Mouse (Mus musculus): ENCODE measurements around the gene Wwp2.

Gene Wwp2

DNA sequence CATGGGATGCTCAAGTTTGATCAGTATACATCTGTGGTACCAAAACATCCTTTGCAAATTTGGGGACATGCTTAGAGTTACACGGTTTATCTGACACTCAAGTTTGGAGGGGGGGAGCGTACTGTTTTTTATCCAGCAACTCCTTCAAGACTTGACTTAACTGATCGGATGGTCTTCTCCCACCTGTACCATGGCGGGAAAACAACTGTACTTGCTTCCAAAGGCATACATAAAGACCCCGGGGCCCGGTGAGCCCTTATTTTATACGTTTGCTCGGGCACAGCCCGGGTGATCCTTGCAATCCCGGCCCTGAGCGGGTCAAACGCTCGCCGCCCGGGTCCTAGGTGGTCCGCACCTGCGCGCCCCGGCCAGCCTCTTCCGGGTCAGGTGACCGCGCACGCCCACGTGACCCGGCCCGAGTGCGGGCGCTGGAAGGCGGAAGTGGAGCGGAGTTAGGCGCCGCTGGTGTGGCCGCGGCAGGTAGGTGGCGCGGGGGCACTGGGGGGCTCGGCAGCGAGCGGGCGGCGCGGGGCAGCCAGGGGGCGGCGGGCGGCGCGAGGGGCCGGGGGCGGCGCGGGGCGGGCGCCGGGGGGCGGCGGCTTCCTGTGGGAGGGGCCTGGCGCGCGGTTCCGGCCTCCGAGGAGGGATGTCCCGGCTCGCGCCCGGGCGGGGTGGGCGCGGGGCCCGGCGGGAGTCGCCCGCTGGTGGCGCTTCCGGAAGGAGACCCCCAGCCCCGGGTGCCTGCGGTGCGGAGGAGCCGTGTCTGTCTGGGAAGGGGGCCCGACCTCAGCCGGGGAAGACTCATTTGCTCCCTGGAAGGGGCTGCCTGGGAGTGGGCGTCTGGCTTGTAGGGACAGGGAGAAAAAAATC, at the start of gene Wwp2:
Wwp2 (plus strand) TSS at position 404 of the 870 bp plus-strand sequence.
- DNase-seq = peak; percentile 75 to 86

DNA sequence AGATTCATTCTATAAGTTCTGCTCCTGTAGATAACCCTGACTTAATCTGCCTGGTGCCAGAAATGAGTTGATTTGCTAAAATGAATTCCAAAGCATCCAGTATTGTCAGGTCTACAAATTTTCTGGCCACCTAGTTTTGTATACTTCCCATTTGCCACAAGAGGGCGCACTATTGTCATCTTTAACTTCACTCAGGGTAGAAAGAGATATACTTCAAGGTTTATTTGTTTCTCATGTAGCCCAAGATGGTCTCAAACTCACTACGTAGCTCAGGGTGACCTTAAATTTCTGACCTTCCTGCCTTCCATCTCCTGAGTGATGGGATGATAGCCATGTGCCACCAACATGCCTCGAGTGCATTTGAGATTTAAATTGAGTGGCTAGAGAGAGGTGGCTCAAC, 49.5 kb upstream of the Wwp2 start:
- DNase-seq = no peak

DNA sequence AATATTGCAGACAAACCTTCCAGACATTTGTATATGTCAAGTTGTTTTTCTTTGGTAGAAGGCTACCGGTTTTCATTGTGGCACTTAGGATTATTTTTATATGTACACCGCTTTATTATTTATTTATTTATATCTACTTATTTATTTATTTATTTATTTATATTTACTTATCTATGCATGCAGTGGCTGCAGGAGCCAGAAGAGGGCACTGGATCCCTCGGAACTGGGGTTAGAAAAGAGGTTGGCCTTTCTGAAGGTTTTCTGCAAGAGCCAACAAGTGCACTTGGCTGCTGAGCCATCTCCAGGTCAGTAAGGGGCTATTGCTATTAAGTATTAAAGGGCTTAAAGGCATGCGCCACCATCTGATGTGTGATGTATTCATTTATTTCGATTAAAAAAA, 48.3 kb upstream of the Wwp2 start:
- no peak for DNase-seq

DNA sequence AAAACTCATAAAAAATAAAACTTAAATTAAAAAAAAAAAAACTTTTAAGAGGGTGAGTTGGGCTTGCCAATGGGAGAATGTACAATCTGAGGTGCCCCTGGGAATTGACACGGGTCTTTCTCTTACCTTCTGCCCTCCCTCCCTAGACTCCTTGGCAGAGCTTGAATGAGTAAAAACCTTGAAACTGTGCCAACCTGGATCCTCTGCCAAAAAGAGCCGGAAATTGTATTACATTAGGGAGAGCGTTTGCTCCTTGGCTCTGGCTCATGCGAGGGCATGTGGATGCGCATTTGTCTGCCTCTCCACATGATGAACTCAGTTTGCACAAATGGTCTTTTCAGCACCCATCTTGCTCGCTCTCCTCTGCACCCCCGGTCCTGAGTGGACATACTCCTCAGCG, 46.6 kb upstream of the Wwp2 start:
- DNase-seq = no peak

DNA sequence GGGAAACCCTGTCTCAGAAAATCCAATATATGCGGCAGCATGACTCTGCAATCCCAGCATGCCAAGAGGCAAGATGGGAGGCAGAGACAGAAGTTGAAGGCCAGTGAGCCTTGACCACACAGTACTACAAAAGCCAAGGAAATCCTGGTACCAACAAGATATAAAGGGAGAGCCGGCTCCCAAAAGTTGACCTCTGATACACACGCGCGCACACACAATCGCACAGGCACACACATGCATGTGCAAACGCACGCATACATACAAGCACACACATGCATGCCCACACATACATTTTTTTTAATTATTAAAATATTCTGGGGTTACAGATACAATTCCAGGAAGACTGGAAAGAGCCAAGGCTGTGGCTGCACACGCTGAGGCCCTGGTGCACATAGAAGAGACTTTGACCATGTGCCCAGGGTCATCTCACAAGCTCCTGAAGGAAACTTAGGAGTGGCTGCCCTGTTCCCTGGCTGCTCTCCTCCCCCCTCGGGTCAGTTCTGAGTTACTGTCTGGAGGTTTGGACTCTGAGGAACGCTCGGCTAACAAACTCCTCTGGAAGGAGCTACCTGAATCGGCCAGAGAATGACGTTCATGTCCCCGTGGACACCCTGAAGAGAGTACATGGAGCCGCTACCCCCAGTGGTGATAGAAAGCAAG, 45.6 kb upstream of the Wwp2 start:
- no peak for DNase-seq

DNA sequence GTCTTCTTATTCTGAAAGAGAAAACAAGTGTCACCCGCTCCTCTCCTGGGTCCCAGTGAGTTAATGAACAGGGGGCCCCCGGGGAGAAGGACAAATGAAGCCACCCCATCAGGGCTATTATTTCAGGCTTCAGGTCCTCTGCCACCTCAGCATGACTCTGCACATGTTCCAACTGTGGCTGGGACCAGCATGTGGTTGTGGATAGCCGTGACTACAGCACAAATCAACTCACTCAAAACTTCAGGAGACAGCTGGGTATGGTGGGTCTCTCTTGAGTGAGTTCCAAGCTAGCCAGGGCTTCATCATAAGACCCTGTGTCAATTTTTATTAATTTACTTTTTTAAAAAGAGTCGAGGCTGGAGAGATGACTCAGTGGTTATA, 45.0 kb upstream of the Wwp2 start:
- DNase-seq = no peak

DNA sequence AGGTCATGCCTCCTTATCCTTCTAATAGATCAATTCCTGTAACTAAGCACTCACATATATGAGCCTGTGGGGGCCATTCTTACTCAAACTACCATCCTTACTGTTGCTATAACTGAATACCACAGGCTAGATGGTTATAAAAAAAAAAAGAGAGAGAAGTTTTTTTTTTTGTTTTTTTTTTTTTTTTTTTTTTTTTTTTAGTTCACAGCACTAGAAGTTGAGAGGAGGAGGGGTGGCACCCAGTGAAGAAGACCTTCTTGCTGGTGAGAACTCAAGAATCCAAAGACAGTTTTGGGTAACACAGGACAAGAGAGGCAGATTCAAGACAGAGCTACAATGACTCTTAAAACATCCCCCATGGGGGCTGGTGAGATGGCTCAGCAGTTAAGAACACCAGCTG, 40.8 kb upstream of the Wwp2 start:
- DNase-seq = no peak

DNA sequence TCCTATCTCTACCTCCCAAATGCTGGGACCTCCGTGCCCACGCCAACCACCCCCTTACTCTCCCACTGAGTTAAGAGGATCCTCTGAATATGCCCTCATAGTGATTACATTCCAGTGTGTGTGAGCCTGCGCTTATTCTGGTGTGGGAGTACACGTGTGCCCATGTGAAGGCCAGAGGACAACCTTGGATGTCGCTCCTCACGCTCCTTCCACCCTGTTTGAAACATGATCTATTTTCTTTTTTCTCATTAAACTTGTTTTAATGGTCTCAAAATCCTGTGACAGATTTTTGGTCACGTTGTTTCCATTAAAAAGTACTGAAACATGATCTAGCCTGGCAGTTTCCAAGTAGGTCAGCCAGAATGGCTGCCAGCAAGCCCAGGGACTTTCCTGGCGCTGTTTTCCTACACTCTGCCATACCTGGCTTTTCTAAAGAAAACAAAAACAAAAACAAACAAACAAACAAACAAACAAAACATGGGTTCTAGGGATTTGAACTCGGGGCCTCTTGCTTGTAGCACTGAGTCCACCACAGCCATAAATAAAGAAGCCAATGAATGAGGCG, 40.0 kb upstream of the Wwp2 start:
- no peak for DNase-seq

DNA sequence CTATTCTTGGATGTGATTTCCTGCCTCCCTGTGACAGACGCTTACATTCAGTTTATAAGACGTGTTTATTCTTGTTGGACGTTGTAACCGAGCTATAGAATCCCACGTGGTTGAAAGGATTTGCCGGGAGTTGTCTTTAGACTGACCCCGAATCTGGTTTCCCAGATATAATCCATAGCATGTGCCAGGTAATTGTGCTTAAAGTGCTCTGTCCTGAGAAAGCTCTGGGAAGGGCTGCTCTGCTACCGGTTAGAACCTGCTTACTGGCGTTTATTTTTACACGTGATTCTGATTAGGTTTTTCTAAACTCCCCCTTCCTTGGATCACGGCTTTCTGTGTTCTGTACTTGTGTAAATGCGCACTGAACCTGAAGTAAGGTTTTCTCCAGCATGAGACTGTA, 38.5 kb upstream of the Wwp2 start:
- no peak for DNase-seq

DNA sequence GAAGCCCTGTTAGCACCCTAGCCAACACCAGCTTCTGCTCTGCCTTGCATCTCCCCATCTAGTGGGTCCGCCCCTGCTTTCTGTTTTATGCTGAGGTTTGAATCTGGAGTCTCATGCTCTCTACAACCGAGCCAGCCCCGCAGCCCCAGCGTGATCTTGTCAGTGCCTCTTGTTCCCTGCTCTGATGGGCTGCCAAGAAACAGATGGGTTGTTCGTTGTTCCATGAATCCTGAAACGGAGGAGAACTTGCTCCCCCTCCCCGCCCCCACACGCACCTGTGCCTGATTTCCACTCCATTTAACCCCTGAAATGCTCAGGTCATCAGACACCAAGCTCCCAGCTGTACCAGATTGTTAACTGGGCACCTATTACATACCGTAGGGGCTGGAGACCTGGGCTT, 36.7 kb upstream of the Wwp2 start:
- no peak for DNase-seq

DNA sequence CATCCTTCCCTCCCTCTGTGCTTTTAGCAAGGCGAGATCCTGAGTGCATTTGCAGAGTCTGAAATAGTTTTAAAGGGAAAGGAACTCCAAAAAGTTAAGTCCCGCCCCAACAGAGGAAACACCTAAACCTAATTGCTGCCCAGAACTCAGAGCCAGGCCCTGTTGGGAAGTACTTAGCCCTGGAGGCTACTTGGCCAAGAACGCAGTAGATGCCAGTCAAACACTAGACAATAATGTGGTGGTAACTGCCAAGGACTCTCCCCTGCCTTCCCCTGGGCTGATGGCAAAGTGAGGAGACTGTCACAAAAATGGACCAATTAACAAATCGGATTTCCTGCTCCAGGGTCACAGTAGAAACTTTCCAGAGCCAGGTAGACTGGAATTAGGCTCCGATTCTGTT, 34.3 kb upstream of the Wwp2 start:
- no peak for DNase-seq

DNA sequence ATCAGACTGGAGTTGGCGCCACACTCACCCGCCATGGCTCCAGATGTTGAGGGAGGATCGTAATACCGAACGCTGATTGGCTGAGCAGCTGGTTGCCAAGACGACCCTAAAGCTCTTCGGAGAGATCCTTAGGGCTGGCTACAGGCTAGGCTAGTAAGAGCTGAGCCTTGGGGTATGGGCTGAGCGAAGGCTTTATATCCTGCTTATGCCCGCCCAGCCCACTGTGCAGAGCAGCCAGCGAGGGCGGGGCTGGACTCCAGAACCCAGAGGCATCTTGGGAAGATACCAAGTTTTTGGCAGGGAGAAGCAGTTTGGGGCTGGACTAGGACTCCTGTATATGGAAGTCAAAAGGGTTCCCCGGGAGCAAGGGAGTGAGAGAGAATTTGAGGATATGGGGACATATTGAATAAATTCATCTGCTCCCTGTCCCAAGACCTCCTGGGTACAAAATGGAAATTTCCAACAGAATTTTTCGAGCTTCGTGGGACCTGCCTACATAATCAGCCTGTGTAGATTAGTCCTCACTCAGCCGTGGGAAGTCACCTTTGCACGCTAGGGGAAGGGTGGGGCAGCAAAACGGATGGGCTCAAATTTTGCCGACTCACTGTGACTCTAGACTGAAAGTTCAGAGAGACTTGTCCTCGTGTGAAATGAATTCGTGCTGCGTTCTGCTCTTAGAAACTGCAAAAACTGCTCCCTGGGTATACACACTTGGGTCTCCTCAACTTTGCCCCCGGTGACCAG, 33.0 kb upstream of the Wwp2 start, which contains the start of gene Nqo1:
Nqo1 (minus strand) TSS at position 169 of the 744 bp plus-strand sequence.
- peak; percentile 18 to 24 for DNase-seq

DNA sequence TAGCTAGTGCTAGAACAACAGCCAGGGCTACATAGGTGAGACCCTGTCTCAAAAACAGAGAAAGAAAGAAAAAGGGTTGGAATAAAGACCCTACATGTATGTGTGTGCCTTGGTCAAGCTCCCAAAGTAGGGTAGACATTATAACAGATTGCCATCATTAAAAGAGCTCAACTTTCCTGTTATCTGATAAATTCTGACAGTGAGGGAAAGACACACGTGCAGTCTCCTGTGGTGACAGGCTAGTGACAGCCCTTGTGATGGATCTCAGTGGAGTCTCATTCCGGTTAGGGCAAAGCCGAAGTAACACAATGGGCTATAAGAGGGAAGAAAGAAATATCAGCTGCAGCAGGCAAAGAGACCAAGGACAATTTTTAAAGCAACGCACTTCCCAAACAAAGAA, 32.1 kb upstream of the Wwp2 start:
- no peak for DNase-seq

DNA sequence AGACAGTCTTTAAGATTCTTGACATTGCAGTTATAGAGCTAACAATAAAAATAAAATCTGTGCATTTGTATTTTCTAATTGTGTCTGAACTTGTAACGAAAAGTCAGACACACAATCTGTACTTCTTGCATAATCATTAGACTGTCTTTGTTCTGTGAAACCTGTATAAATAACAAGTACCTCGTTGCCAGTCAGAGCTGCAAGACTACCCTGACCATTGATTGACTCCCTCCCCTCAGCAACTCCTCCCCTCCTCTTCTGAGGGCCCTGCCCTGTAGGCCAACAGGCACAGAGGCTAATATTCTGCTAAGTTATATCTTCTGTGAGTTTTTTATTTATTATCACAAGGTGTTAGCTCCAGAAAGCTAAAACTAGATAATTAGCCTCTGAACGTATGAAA, 30.2 kb upstream of the Wwp2 start:
- DNase-seq = no peak

DNA sequence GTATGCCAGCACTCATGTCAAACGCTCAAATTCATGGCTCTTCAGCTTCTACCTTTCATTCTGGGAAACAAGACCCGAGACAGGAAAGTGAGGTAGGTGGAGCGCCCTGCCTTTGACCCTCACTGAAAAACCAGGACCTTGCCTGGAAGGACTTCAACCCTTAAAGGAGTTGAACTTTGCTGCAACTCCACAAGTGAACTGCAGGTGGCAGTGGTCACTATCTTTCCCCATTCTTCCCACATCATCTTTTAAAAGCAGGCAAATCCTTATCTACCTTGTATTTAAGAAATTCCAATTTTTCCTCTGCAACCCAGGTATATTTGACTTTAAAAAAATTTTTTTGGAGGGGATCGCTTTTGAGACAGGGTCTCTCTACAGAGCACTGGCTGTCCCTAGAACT, 24.8 kb upstream of the Wwp2 start:
- peak in 1 of 2 experiments; percentile 7 for DNase-seq

DNA sequence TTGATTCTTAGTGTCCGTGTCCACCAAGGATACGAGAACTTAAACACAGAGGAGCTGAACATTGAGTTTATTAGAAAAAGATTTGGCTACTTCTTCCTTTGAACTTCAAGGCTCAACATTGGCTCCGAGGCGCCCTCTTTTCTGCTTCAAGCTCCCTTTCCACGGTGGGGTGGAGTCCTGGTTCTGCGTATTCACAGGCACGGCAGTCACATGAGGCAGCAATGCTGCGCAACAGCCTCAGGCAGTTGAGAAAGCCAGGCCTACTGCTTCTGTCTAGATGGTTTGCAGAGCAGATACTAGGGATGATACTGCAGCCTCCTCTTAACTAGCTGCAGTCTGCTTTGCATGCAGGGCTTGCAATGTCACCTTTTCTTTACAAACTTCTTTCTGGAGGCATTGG, 23.6 kb upstream of the Wwp2 start:
- no peak for DNase-seq

DNA sequence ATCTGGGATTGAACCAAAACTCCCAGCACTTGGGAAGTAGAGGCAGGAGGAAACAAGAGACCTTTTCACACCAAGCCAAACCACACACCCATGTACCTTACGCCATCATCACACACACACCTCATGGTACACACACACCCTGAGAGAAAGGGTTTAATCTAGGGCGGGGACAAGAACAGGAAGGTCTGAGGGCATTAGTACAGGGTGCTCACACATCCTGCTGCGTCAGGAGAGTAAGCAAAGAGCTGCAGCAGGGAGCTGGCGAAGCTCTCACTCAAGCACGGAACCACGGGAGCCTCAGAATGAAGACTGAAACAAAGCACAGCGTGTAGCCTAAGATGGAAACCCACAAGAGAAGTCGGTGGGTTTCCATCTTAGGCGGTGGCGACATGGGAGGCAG, 22.3 kb upstream of the Wwp2 start:
- no peak for DNase-seq

DNA sequence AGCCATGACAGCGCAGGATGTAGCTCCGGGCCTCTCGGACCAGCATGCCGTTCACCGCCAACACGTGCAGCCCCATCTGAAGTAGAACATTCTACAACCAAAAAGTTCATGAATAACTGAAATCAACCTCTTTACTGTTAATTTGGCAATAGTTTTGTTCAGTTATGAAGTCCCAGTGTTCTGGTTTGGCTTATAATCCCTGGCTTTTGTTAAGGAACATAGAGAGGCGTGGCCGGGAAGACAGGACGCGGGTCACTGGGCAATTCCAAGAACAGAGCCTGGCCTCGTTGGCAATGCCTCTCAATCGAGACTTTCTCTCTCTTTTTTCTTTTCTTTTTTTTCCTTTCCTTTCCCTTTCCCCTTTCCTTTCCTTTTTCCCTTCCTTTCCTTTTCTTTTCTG, 19.2 kb upstream of the Wwp2 start:
- DNase-seq = no peak

DNA sequence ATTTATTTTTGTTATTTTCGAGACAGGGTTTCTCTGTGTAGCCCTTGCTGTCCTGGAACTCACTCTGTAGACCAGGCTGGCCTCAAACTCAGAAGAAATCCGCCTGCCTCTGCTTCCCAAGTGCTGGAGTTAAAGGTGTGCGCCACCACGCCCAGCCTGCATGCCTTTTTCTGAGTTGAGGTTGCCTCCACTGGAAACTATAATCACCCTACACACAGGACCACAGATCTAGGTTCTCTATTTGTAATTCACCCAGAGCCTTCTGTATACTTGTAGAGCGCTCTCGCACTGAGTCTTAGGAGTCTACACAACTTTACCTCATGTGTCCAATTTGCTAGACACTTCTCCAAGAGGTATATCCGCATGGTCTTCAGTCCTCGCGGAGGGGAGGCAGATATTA, 12.0 kb upstream of the Wwp2 start:
- DNase-seq = no peak

DNA sequence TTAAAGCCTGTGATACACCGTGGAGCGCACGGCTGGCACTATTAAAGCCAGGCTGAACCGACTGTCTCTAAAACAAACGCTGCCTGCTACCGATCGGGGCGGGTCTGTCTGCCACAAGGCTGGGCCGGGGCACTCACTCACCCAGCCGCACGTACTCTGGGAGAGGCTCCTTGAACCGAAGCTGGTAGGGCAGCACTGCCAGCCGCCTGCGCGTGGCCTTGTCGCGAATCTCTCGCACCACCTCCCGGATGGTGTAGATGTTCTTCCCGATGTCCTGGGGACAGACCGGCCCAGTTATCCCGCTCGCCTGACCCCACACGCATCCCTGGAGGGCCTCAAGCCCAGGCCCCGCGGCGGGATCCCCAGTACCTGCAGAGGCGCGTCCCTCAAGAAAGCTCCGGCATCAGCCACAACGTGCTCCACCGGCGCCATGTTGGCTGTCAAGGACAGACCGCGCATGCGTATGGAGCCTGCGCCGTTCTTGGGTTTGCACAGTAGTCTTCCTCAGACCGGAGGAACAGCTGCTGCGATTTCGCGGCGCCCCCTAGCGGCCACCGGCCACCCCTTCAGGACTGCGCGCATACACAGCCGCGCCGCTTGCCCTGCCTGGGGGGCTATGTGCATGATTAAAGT, 11.5 kb upstream of the Wwp2 start, which contains the start of gene Nob1:
Nob1 (minus strand) TSS at position 455 of the 633 bp plus-strand sequence.
- DNase-seq = peak; percentile 92 to 97

DNA sequence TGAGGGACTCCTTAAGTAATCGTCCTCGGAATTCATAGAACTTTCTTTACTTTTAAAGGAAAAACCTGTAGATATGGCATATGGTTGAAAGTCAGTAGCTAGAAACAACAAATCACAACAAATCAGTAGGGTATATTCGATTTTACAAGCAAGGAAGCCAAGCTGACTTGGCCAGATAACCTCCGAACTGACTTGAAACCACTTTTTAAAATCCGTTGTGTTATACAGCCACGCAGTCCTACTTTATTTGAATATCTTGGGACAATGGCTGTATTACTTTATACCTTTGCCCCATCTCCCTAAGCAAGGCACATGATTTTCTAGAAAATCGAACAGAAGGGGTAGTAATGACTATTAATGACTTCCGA, 11.0 kb upstream of the Wwp2 start:
- no peak for DNase-seq

DNA sequence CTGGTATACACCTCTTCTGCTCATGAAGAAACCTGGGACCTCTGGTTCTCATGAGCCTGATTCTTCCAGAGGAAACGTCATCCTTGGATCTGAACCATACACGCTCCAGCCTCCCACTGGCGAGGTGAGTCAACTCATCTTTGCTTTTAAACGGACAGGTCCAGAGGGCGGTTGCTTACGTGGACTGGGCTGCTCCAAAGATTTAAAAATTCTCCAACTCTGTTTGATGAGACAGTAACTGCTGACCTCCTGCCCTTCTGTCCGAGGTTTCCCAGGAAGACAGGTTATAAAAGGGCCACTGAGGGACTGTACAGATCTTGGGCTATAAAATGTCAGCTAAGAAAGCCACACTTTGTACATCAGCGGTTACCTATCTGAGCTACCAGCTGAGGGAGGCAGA, 5.3 kb upstream of the Wwp2 start:
- DNase-seq = no peak

DNA sequence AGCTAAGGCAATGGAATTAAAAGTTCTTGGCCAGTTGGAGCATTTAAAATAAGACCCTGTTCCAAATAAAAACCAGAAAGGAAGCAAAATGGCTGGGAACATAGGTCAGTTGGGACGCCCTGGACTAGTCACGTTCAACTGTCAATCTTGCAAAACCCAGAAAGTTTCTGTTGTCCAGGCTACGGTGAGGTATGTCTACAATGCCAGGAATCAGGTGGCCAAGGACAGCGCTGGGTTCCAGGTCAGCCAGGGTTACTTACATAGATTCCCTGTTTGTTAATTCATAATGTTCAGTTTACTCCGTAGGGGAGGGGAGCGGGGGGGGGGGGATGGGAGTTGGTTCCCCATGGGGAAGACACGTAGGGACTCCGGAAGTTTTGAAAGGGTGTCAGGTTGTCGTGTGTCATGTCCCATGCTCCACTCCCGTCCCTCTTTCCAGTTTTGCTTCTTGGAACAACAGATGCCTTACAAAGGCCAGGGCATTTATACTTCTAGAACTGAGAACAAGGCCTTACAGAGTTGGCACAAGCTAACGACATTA, 674 bp upstream of the Wwp2 start:
- no peak for DNase-seq

Data from spleen, adult 18-20 months (tissue).